Mouse (Mus musculus) CD4-positive, CD25-positive, alpha-beta regulatory T cell, adult 4 months (primary cell): Measurements from ENCODE around the gene Pih1d2. TPM values are rescaled to one million over a fixed set of nuclear protein-coding genes. Genes with fewer than 3 reads are reported as not detected.

Experiments
- ATAC-seq: one replicate; pipeline ENCODE4 v1.8.0; 2017
- polyA plus RNA-seq, 2 experiments: library from polyadenylated mRNA; unstranded; fragments of 100-300 nt; shearing (Covaris generic); gene quantifications; one replicate each; pipeline ENCODE4 v1.2.1; 2017

Gene Pih1d2
- under 1 TPM; 0.38 to 0.56 TPM for polyA plus RNA-seq

GRCm38 (mm10) chr9:50616766-50617603 is at the start of gene Pih1d2, which contains the start of gene Nkapd1:
Gene Pih1d2, plus strand, starts transcription at chr9:50617321.
Gene Nkapd1, minus strand, starts transcription at chr9:50617464.
- peak; percentile 86 for ATAC-seq

GRCm38 (mm10) chr9:50567372-50567771 is 49.7 kb upstream of the Pih1d2 start:
- no peak for ATAC-seq

GRCm38 (mm10) chr9:50567881-50568280 is 49.2 kb upstream of the Pih1d2 start:
- ATAC-seq = no peak

GRCm38 (mm10) chr9:50569599-50570525 is 47.3 kb upstream of the Pih1d2 start:
- ATAC-seq = no peak

GRCm38 (mm10) chr9:50580370-50580769 is 36.8 kb upstream of the Pih1d2 start:
- ATAC-seq = no peak

- no peak for ATAC-seq
Observed at GRCm38 (mm10) chr9:50585145-50585818, 31.8 kb upstream of the Pih1d2 start.

GRCm38 (mm10) chr9:50586955-50587354 is 30.2 kb upstream of the Pih1d2 start:
- no peak for ATAC-seq

GRCm38 (mm10) chr9:50590856-50591518 is 26.1 kb upstream of the Pih1d2 start:
- ATAC-seq = peak; percentile 71

- ATAC-seq = no peak
Observed at GRCm38 (mm10) chr9:50592955-50593354, 24.2 kb upstream of the Pih1d2 start.

- ATAC-seq = peak; percentile 57
Observed at GRCm38 (mm10) chr9:50593544-50593943, 23.6 kb upstream of the Pih1d2 start.

- ATAC-seq = no peak
Observed at GRCm38 (mm10) chr9:50594794-50595417, 22.2 kb upstream of the Pih1d2 start.

- no peak for ATAC-seq
Observed at GRCm38 (mm10) chr9:50596973-50597372, 20.1 kb upstream of the Pih1d2 start.

GRCm38 (mm10) chr9:50601536-50601935 is 15.6 kb upstream of the Pih1d2 start:
- no peak for ATAC-seq

- ATAC-seq = no peak
Observed at GRCm38 (mm10) chr9:50602055-50602845, 14.9 kb upstream of the Pih1d2 start.

GRCm38 (mm10) chr9:50603189-50603997 is 13.7 kb upstream of the Pih1d2 start, which contains the start of the genes Sdhd and Timm8b:
Gene Sdhd, minus strand, starts transcription at chr9:50603812.
Gene Timm8b, plus strand, starts transcription at chr9:50603910.
- ATAC-seq = peak; percentile 98

GRCm38 (mm10) chr9:50603998-50604324 is 13.2 kb upstream of the Pih1d2 start:
- peak; percentile 58 for ATAC-seq

- peak; percentile 13 for ATAC-seq
Observed at GRCm38 (mm10) chr9:50604338-50604737, 12.8 kb upstream of the Pih1d2 start.

- ATAC-seq = no peak
Observed at GRCm38 (mm10) chr9:50612115-50612514, 5.0 kb upstream of the Pih1d2 start.

GRCm38 (mm10) chr9:50616161-50616560 is 960 bp upstream of the Pih1d2 start:
- no peak for ATAC-seq

- ATAC-seq = no peak
Observed at GRCm38 (mm10) chr9:50617794-50618330, 741 bp downstream of the Pih1d2 start.
